Mouse (Mus musculus) mouse embryonic stem cell (cell line): Measurements from ENCODE around the gene Padi6.

Source experiments
- in situ Hi-C, 2 experiments: fragments of 300-500 bp; cut with MboI; formaldehyde crosslinking; loops; 1 replicate in 1 of 2; 3 replicates in 1 of 2; pipeline ENCODE4 v1.14.3; 2019 to 2020; ENCODE audit warnings: low sequenced_read_pairs in 2 of 2, low pct_unique_long_range_greater_than_20kb in 1 of 2, mixed read lengths in 1 of 2; ENCODE audit not compliant: unreplicated experiment in 1 of 2

The Padi6 gene

GRCm38 (mm10) chr4:140742543-140742942 is at the start of gene Padi6:
Padi6 (minus strand) TSS chr4:140742643.
- in situ Hi-C loops = loop anchor here in 1 of 2 experiments (10.0 kb wide), 1 partner anchor 148 kb away; no protein-coding TSS in a partner anchor

GRCm38 (mm10) chr4:140791071-140791470 is 48.6 kb upstream of the Padi6 start:
- in situ Hi-C loops = loop anchor here in 1 of 2 experiments (10.0 kb wide), 1 partner anchor 114 kb away; the partner anchor contains the start of gene Padi2

- in situ Hi-C loops = loop anchor here (10.0 kb wide), 1 partner anchor 115 kb away; the partner anchor contains the start of gene Padi2 (in 2 of the 2)
Observed at GRCm38 (mm10) chr4:140789983-140790382, 47.5 kb upstream of the Padi6 start.

- in situ Hi-C loops = loop anchor here in 1 of 2 experiments (10.0 kb wide), 1 partner anchor 116 kb away; the partner anchor contains the start of gene Padi2
Observed at GRCm38 (mm10) chr4:140788983-140789382, 46.5 kb upstream of the Padi6 start.

GRCm38 (mm10) chr4:140788264-140788663 is 45.8 kb upstream of the Padi6 start:
- in situ Hi-C loops = loop anchor here in 1 of 2 experiments (10.0 kb wide), 1 partner anchor 117 kb away; the partner anchor contains the start of gene Padi2

- in situ Hi-C loops = loop anchor here in 1 of 2 experiments (10.0 kb wide), 1 partner anchor 117 kb away; the partner anchor contains the start of gene Padi2
Observed at GRCm38 (mm10) chr4:140787414-140787813, 45.0 kb upstream of the Padi6 start.

GRCm38 (mm10) chr4:140785217-140785616 is 42.8 kb upstream of the Padi6 start:
- in situ Hi-C loops = loop anchor here in 1 of 2 experiments (10.0 kb wide), 1 partner anchor 120 kb away; the partner anchor contains the start of gene Padi2

- in situ Hi-C loops = loop anchor here in 1 of 2 experiments (10.0 kb wide), 1 partner anchor 120 kb away; the partner anchor contains the start of gene Padi2
Observed at GRCm38 (mm10) chr4:140784292-140784945, 42.0 kb upstream of the Padi6 start.

GRCm38 (mm10) chr4:140782821-140783220 is 40.4 kb upstream of the Padi6 start:
- in situ Hi-C loops = loop anchor here in 1 of 2 experiments (10.0 kb wide), 1 partner anchor 122 kb away; the partner anchor contains the start of gene Padi2

- in situ Hi-C loops = loop anchor here in 1 of 2 experiments (10.0 kb wide), 1 partner anchor 124 kb away; the partner anchor contains the start of gene Padi2
Observed at GRCm38 (mm10) chr4:140780507-140780906, 38.1 kb upstream of the Padi6 start.

GRCm38 (mm10) chr4:140779803-140780397 is 37.5 kb upstream of the Padi6 start:
- in situ Hi-C loops = loop anchor here in 1 of 2 experiments (10.0 kb wide), 1 partner anchor 125 kb away; the partner anchor contains the start of gene Padi2

GRCm38 (mm10) chr4:140776623-140777022 is 34.2 kb upstream of the Padi6 start:
- in situ Hi-C loops = no loop called here

- in situ Hi-C loops = no loop called here
Observed at GRCm38 (mm10) chr4:140775876-140776275, 33.4 kb upstream of the Padi6 start.

- in situ Hi-C loops = no loop called here
Observed at GRCm38 (mm10) chr4:140774893-140775292, 32.5 kb upstream of the Padi6 start.

- in situ Hi-C loops = no loop called here
Observed at GRCm38 (mm10) chr4:140774025-140774800, 31.8 kb upstream of the Padi6 start, which contains the start of gene Padi4. Padi4 (minus strand) TSS chr4:140774236.

- in situ Hi-C loops = no loop called here
Observed at GRCm38 (mm10) chr4:140771091-140771490, 28.6 kb upstream of the Padi6 start.

GRCm38 (mm10) chr4:140770433-140770832 is 28.0 kb upstream of the Padi6 start:
- in situ Hi-C loops = no loop called here

GRCm38 (mm10) chr4:140768973-140769372 is 26.5 kb upstream of the Padi6 start:
- in situ Hi-C loops = no loop called here
